Mouse (Mus musculus): ENCODE measurements at regions not wholly inside any gene's neighbourhood (a gene's known extent, or its start where the extent isn't known, plus 50 kb on each side); places are given as distances from the start of the nearest gene placed in this dataset.

DNA sequence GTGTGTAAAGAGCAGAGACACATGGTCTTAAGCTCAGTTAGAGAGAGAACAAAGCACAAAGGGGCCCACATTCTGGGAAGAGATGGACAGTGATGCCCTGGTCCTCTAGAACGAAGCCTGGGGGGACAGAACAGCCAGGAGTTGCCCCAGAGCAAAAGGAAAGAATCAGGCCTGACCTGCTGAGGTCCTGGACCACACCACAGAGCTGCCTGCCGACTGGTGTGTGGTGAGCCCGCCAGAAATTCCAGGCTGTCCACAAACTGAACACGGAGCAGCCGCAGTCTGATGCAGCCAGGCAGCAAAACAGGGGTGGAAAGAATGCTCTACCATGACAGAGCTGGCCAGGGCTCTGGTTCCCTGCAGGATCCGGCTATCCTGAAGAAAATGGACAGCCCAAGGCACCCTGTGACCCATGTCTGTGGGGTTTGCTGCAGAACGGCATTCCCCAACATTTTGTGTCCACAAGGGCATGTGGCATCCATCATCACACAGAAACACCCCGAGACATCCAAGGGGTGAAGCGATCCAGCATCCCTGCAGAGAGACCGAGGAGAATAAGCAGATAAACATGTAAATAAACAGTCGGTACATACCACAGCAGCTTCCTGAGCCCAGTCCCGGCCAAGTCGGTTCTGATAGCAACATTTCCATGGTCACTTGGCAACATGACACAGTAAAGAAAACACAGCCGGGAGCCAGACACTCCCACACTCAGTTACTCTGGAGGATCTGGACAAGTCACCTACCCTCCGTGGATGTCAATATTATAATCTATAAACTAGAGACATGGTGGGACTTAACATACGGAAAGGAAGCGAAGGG is 65.3 kb upstream of the Pomp start:
- no peak for DNase-seq

- no peak for DNase-seq
These were observed 67.2 kb upstream of the Pomp start for GRCm38 (mm10) chr5:147793059-147793458.

- no peak for DNase-seq
These were observed 66.8 kb upstream of the Flt1 start for GRCm38 (mm10) chr5:147792638-147793037.

- DNase-seq = no peak
These were observed 65.3 kb upstream of the Flt1 start for GRCm38 (mm10) chr5:147791121-147791520.

DNA sequence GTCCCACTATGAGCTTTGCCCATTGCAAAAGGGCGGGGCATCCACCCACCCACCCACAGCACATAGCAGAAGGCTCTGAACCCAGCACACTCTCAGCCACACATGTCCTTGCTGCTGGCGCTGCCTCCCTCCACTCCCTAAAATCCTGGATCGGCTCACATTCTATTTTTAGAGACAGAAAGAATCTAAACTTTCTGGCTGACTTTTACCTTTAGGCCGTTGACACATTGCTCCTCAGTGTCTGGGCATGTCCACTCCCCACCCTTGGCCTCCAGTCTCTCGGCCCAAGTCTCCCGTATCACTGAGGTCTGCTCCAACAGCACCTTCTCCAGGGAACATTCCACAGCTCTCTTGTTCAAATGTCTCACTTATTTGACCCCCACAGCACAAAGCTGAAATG is 62.7 kb upstream of the Flt1 start:
- no peak for DNase-seq

- peak; percentile 12 for DNase-seq
These were observed 61.0 kb upstream of the Flt1 start for GRCm38 (mm10) chr5:147786857-147787256.

DNA sequence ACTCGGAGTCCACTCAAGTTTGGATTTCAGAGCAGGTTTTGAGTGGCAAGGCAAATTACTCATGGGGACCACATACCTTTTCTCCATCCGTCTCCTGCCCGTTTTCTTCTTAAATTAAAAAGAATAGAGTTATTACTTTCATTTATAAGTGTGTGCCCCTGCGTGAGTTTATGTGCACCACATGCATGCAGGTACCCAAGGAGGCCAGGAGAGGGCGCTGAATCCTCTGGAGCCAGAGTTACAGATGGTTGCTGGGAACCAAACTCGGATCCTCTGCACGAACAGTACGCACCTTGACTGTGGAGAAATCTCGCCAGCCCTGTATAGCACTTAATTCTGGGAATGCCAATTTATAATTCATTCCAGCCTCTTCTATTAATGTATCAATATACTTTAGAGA is 58.3 kb upstream of the Flt1 start:
- no peak for DNase-seq

DNA sequence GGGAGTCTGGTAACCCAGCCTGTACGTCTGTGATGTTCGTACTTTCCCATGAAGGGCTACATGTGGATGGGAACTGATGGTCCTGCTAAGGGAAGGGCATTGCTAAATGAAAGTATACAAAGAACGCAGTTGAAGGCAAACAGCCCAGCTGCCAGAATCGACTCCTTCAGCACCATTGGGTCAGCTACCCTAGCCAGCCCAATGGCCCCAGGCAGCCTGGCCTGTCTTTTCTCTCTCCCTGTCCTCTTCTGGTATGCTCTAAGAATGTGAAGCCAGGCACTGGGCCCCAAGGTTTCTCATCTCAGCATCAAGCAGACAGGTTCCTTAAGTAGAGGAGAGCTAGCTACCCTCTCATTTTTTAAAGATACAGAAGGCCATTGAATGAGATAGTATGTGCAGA is 57.7 kb upstream of the Flt1 start:
- DNase-seq = no peak

GRCm38 (mm10) chr5:147782761-147783160 is 57.0 kb upstream of the Flt1 start:
- DNase-seq = no peak

DNA sequence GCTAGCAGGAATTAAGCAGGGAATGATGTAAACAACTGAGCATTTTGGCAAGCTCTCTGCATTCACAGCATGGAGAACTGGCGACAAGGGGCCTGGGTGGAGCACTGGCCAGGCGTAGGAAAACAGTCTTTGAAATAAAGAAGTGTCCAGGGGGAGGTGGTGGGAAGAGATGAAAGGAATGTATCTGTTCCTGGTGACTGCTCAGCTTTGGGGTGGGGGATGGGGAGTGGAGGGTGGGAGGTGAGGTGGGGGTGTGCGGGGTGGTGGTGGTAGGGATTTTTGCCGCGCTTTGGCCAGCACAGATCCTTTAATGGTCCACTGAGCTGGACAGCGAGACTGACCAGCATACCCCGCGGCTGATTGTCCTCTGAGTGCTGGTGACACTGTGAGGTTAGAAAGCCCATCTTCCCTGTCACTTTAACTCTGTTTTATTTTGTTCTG is 56.5 kb upstream of the Flt1 start:
- no peak for DNase-seq

- no peak for DNase-seq
These were observed 55.4 kb upstream of the Flt1 start for GRCm38 (mm10) chr5:147781215-147781614.

- DNase-seq = no peak
These were observed 52.7 kb upstream of the Flt1 start for GRCm38 (mm10) chr5:147778557-147778956.

Measured in kidney, adult 9 months (tissue).